Mouse (Mus musculus) limb, embryonic 14.5 days (tissue): ENCODE measurements around the gene H3f3b. TPM values are rescaled to one million over a fixed set of nuclear protein-coding genes. Genes with fewer than 3 reads are reported as not detected.
"Not testable (repeated sequence)": the region's sequence is repeated elsewhere in the genome, so short reads cannot be mapped to it uniquely, and the experiment has no call there.

Experiments used
- ATAC-seq: fragments of 200-750 bp; cut with Nextera tagmentation; 2 replicates; pipeline ENCODE4 v1.8.0; 2017; ENCODE audit warnings: low read depth, moderate number of reproducible peaks, moderate TSS enrichment; ENCODE audit not compliant: low FRiP score
- DNase-seq: peaks from one replicate; pipeline ENCODE4 v3.0.0-alpha.2; 2015; ENCODE audit warnings: low spot score
- H3K27ac ChIP-seq: fragments of 300-500 bp; sonication (generic); replicated peaks from 2 replicates; pipeline ENCODE4 v1.5.1; 2014; ENCODE audit warnings: low read depth, mild to moderate bottlenecking, low read length, moderate library complexity, mixed read lengths
- H3K27me3 ChIP-seq: fragments of 300-500 bp; sonication (generic); 2 replicates; pipeline ENCODE4 v1.6.1; 2014; ENCODE audit warnings: low read length, mixed read lengths; ENCODE audit not compliant: control insufficient read depth, insufficient read depth
- H3K36me3 ChIP-seq: fragments of 300-500 bp; sonication (generic); 2 replicates; pipeline ENCODE4 v1.6.1; 2014; ENCODE audit warnings: mild to moderate bottlenecking, low read length, moderate library complexity, mixed read lengths; ENCODE audit not compliant: control insufficient read depth, insufficient read depth
- H3K4me1 ChIP-seq: fragments of 300-500 bp; sonication (generic); 2 replicates; pipeline ENCODE4 v1.6.1; 2014; ENCODE audit warnings: antibody characterized with exemption, low read length, mixed read lengths; ENCODE audit not compliant: control insufficient read depth, insufficient read depth
- H3K4me2 ChIP-seq: fragments of 300-500 bp; sonication (generic); replicated peaks from 2 replicates; pipeline ENCODE4 v1.6.1; 2014; ENCODE audit warnings: low read depth, mild to moderate bottlenecking, low read length, moderate library complexity; ENCODE audit not compliant: severe bottlenecking
- H3K4me3 ChIP-seq: fragments of 300-500 bp; sonication (generic); replicated peaks from 2 replicates; pipeline ENCODE4 v1.5.1; 2014; ENCODE audit warnings: low read length
- H3K9ac ChIP-seq: fragments of 300-500 bp; sonication (generic); 2 replicates; pipeline ENCODE4 v1.6.1; 2014; ENCODE audit warnings: mild to moderate bottlenecking, low read depth, low read length, moderate library complexity; ENCODE audit not compliant: severe bottlenecking
- H3K9me3 ChIP-seq: fragments of 300-500 bp; sonication (generic); 2 replicates; pipeline ENCODE4 v1.6.1; 2016; ENCODE audit warnings: low read length; ENCODE audit not compliant: control insufficient read depth
- POLR2A ChIP-seq: fragments of 200-500 bp; IDR thresholded peaks from 2 replicates; pipeline ENCODE4 v1.8.0; 2012; ENCODE audit warnings: inconsistent platforms, mild to moderate bottlenecking, moderate library complexity, borderline replicate concordance; ENCODE audit not compliant: insufficient read depth, insufficient read length; ENCODE audit errors: extremely low read depth
- WGBS: fragments of 180-500 bp; shearing (Covaris S2); extraction: QIAGEN DNeasy Blood & Tissue Kit; methylation state at CpG from one replicate; pipeline ENCODE4 v1.1.7; 2014; 5-methylcytosine and 5-hydroxymethylcytosine counted together
- polyA plus RNA-seq, 2 experiments: library from polyadenylated mRNA; depleted of rRNA in 1 of 2; stranded (reverse) in 1 of 2; unstranded in 1 of 2; fragments of >200 nt; fragmentation: Nextera tagmentation in 1 of 2; extraction: Ambion mirVana in 1 of 2; gene quantifications; 2 replicates each; pipeline versions ENCODE4 v1.2.1 to v1.2.3; 2012 to 2014

Gene H3f3b
- polyA plus RNA-seq, 2 experiments: 951 to 1,919 TPM

- DNase-seq (no peak), ATAC-seq (no peak)
- H3K27me3 ChIP-seq: no peaks in the 10 kb centered on the region
- H3K9ac ChIP-seq: no peak overlapping the region
- WGBS: 70% methylated on average over 2 of the region's 2 CpGs
- no peaks in the 10 kb centered on the region for H3K9me3 ChIP-seq
- H3K4me2 ChIP-seq: no peak overlapping the region
- 0 out of 2 replicates have a peak overlapping the region, but pooled peaks have one; percentile 33 for H3K27ac ChIP-seq
- H3K4me1 ChIP-seq: peaks cover 8% of the 10 kb centered on the region; the same call in 1 of the 2 replicates
- peaks cover 29% of the 10 kb centered on the region for H3K36me3 ChIP-seq
- H3K4me3 ChIP-seq: no peak overlapping the region
- no peak for TF ChIP-seq POLR2A
Observed at GRCm38 (mm10) chr11:116019976-116020411, 7.8 kb downstream of the H3f3b start.

GRCm38 (mm10) chr11:116019360-116019791, 8.4 kb downstream of the H3f3b start:
- Histone ChIP-seq H3K4me3 (no peak overlapping the region), H3K4me1 (peaks cover 8% of the 10 kb centered on the region; the same call in 1 of the 2 replicates), H3K4me2 (no peak overlapping the region), H3K9ac (no peak overlapping the region), H3K27me3 (no peaks in the 10 kb centered on the region), H3K9me3 (no peaks in the 10 kb centered on the region), H3K36me3 (peaks cover 29% of the 10 kb centered on the region), H3K27ac (no peak overlapping the region)
- no peak for TF ChIP-seq POLR2A
- DNase-seq (no peak), ATAC-seq (no peak)
- 53% methylated on average over 1 of the region's 1 CpGs for WGBS

- not testable (repeated sequence) for H3K4me1 ChIP-seq, H3K27me3 ChIP-seq, H3K4me3 ChIP-seq, H3K27ac ChIP-seq, DNase-seq, ATAC-seq, H3K4me2 ChIP-seq, H3K9me3 ChIP-seq, H3K9ac ChIP-seq
- H3K36me3 ChIP-seq: peaks cover 29% of the 10 kb centered on the region
- WGBS: 88% methylated on average over 4 of the region's 4 CpGs
Observed at GRCm38 (mm10) chr11:116018867-116019266, 8.9 kb downstream of the H3f3b start.

DNA sequence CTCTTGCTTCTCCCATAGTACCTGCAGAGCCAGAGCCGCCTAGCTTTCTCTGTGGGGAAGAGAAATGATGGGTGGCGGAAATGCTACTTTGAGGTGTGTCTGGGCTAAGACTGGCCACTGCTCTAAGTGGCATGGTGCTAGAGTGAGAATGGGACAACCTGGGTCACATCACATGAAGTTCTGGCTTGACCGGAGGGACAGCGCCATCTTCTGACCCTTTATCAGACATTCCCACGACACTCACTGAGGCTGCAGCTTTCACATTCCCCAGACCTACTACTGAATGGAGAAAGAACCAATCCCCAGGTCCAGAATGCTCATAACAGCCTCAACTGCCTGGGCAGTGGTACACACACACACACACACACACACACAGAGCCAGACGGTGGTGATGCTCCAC, 9.7 kb downstream of the H3f3b start:
- Histone ChIP-seq H3K4me1 (peaks cover 9% of the 10 kb centered on the region), H3K27me3 (no peaks in the 10 kb centered on the region), H3K9me3 (no peaks in the 10 kb centered on the region), H3K36me3 (peaks cover 22% of the 10 kb centered on the region), H3K9ac (no peak overlapping the region), H3K27ac (no peak overlapping the region), H3K4me2 (no peak overlapping the region), H3K4me3 (no peak overlapping the region)
- 30% methylated on average over 6 of the region's 6 CpGs for WGBS
- no peak for ATAC-seq
- TF ChIP-seq POLR2A: no peak
- DNase-seq: no peak

DNA sequence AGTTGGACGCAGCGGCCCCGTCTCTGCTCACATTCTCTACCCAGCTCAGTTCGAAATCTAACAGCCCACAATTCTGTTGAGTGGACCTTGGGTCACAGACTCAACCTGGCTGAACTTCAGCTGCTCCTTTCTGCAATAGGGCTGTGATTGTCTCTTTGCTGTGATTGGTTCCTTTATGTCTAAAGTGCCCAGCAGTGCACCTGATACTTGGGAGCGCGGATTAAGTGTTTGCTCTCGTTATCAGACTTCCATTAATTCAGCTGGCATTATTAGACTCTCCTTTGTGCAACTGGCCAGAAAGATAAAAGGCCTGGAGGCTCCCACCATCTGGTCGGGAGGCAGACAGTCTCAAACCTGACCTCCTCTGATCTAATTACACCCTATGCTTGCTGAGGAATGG, 12.9 kb downstream of the H3f3b start:
- H3K4me2 ChIP-seq: no peak overlapping the region
- 66% methylated on average over 8 of the region's 8 CpGs for WGBS
- no peak for DNase-seq
- no peaks in the 10 kb centered on the region for H3K27me3 ChIP-seq
- H3K27ac ChIP-seq: no peak overlapping the region
- ATAC-seq: no peak
- no peaks in the 10 kb centered on the region for H3K9me3 ChIP-seq
- no peak overlapping the region for H3K9ac ChIP-seq
- H3K36me3 ChIP-seq: peaks cover 10% of the 10 kb centered on the region
- peaks cover 15% of the 10 kb centered on the region for H3K4me1 ChIP-seq
- H3K4me3 ChIP-seq: no peak overlapping the region
- TF ChIP-seq POLR2A: no peak
